Mouse (Mus musculus) limb, embryonic 12.5 days (tissue): ENCODE data around the gene Nr4a3. TPM values are rescaled to one million over a fixed set of nuclear protein-coding genes. Genes with fewer than 3 reads are reported as not detected.

Source experiments
- ATAC-seq: fragments of 200-750 bp; cut with Nextera tagmentation; 2 replicates; pipeline ENCODE4 v1.8.0; 2017; ENCODE audit warnings: low read depth, moderate TSS enrichment; ENCODE audit not compliant: insufficient number of reproducible peaks, insufficient read depth, low FRiP score, low TSS enrichment
- H3K27ac ChIP-seq: fragments of 300-500 bp; sonication (generic); 2 replicates; pipeline ENCODE4 v1.5.1; 2016; ENCODE audit warnings: mild to moderate bottlenecking, moderate library complexity
- H3K27me3 ChIP-seq: fragments of 300-500 bp; sonication (generic); 2 replicates; pipeline ENCODE4 v1.6.1; 2016; ENCODE audit warnings: mild to moderate bottlenecking, moderate library complexity
- H3K36me3 ChIP-seq: fragments of 300-500 bp; sonication (generic); 2 replicates; pipeline ENCODE4 v1.6.1; 2016; ENCODE audit warnings: mild to moderate bottlenecking, moderate library complexity
- H3K4me1 ChIP-seq: fragments of 300-500 bp; sonication (generic); replicated peaks from 2 replicates; pipeline ENCODE4 v1.6.1; 2016
- H3K4me2 ChIP-seq: fragments of 300-500 bp; sonication (generic); 2 replicates; pipeline ENCODE4 v1.6.1; 2016; ENCODE audit warnings: mild to moderate bottlenecking, moderate library complexity
- H3K4me3 ChIP-seq: fragments of 300-500 bp; sonication (generic); replicated peaks from 2 replicates; pipeline ENCODE4 v1.5.1; 2016; ENCODE audit warnings: mild to moderate bottlenecking
- H3K9ac ChIP-seq: fragments of 300-500 bp; sonication (generic); replicated peaks from 2 replicates; pipeline ENCODE4 v1.6.1; 2016; ENCODE audit warnings: mild to moderate bottlenecking, moderate library complexity
- H3K9me3 ChIP-seq: fragments of 300-500 bp; sonication (generic); 2 replicates; pipeline ENCODE4 v1.6.1; 2016; ENCODE audit warnings: mild to moderate bottlenecking, moderate library complexity
- WGBS: fragments of 180-500 bp; shearing (Covaris S2); methylation state at CpG from one replicate; pipeline ENCODE4 v1.1.7; 2016; 5-methylcytosine and 5-hydroxymethylcytosine counted together
- polyA plus RNA-seq: library from polyadenylated mRNA; unstranded; fragments of >200 nt; fragmentation: Nextera tagmentation; extraction: Ambion mirVana; gene quantifications from 2 replicates; pipeline ENCODE4 v1.2.1, GENCODE M21; 2016

The Nr4a3 gene
- polyA plus RNA-seq, 1 experiment from 2014 or later = 0.11 TPM

DNA sequence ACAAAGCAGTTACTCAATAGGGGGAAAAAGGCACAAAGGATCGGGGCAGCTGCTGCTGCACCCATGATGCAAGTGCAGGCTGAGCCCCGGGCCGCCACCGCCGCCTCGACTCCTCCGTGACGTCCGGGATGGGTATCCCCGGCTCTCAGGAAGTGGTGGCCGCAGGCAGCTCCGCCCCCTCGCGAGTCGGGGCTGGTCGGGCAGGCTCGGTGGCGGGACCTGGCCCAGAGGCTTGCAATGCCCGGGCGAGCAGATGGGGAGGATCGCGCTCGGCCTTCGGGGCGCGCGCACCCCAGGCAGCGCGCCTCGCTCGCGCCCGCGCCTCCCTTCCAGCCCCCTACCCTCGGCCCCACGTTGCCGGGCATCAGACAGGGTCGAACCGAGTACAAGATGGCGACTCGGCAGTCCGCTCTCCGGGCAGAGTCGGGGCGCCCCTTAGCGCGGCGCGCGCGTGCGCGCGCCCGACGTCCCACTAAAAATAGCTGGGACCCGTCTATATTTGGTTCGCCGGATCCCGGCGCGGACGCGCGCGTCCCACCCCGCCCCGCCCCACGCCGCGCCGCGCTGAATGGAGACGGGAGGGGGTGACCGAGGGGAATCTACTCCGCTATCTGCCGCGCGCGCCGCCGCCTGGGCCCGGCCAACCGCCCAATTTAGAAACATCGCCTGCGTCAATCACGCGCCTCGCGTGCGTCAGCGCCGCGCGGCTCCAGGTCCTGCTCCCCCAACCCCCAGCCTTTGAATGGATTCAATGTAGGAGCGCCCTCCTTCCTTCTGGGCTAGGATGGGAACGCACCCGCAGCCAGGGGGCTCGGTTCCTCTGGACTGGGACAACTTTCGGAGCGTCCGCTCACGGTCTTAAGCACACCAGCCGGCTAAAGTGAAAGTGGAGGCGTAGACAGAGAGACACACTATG, 1.9 kb upstream of the Nr4a3 start:
- peak overlapping the region; percentile 94 for H3K27ac ChIP-seq
- H3K27me3 ChIP-seq = peaks cover 29% of the 10 kb centered on the region
- peak overlapping the region; percentile 66 for H3K4me3 ChIP-seq
- H3K36me3 ChIP-seq = no peaks in the 10 kb centered on the region
- peak; percentile 87 for ATAC-seq
- H3K9me3 ChIP-seq = no peaks in the 10 kb centered on the region
- peak overlapping the region; percentile 79 for H3K9ac ChIP-seq
- under 1% methylated on average over 103 of the region's 105 CpGs for WGBS
- H3K4me1 ChIP-seq = peaks cover 41% of the 10 kb centered on the region
- peak overlapping the region; percentile 99 for H3K4me2 ChIP-seq

DNA sequence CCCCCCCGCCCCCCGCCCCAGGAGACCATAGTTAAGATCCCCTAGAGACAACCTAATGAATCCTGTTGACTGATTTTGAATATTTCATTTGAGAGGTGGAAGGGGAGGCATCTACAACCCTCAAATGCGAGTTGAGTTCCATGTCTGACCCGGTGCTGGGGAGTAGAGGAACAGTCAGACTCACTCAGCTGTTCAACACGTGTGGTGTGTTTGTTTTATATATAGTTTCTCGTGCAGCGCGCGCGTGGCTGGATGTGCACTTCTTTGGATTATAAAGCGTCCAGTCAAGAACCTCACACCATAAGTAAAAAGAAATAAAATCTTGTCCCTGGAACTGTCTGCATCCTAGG, 837 bp upstream of the Nr4a3 start:
- ATAC-seq = no peak
- Histone ChIP-seq H3K4me2 (peak overlapping the region; percentile 99), H3K27ac (peak overlapping the region; percentile 62; the same call in 1 of the 2 replicates), H3K9me3 (no peaks in the 10 kb centered on the region), H3K27me3 (peaks cover 40% of the 10 kb centered on the region), H3K4me3 (peak overlapping the region; percentile 66), H3K36me3 (no peaks in the 10 kb centered on the region), H3K9ac (peak overlapping the region; percentile 68; the same call in 1 of the 2 replicates), H3K4me1 (peaks cover 46% of the 10 kb centered on the region)
- WGBS = 0% methylated on average over 11 of the region's 11 CpGs

DNA sequence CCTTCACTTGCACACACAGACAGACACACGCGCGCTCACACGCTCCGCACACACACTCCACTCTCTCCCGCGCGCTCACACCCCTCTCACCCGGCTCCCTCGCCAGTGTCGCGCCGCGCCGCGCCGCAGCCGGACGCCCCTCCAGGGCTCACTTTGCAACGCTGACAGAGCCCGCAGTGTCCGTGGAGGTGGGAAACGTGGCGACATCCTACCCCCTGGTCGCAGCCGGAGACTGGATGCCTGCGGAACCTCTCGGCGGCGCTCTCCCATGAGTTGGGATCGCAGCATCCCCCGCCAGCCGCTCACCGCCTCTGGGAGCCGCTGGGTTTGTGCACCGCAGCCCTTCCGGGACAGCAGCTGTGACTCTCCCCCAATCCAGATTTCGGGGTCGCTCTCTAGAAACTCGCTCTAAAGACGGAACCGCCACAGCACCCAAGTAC, 348 bp downstream of the Nr4a3 start:
- Histone ChIP-seq H3K9me3 (no peaks in the 10 kb centered on the region), H3K4me2 (peak overlapping the region; percentile 99), H3K36me3 (no peaks in the 10 kb centered on the region), H3K27ac (0 out of 2 replicates have a peak overlapping the region, but pooled peaks have one; percentile 62), H3K27me3 (peaks cover 52% of the 10 kb centered on the region), H3K9ac (peak overlapping the region; percentile 68), H3K4me3 (peak overlapping the region; percentile 66), H3K4me1 (peaks cover 46% of the 10 kb centered on the region)
- no peak for ATAC-seq
- under 1% methylated on average over 42 of the region's 42 CpGs for WGBS

DNA sequence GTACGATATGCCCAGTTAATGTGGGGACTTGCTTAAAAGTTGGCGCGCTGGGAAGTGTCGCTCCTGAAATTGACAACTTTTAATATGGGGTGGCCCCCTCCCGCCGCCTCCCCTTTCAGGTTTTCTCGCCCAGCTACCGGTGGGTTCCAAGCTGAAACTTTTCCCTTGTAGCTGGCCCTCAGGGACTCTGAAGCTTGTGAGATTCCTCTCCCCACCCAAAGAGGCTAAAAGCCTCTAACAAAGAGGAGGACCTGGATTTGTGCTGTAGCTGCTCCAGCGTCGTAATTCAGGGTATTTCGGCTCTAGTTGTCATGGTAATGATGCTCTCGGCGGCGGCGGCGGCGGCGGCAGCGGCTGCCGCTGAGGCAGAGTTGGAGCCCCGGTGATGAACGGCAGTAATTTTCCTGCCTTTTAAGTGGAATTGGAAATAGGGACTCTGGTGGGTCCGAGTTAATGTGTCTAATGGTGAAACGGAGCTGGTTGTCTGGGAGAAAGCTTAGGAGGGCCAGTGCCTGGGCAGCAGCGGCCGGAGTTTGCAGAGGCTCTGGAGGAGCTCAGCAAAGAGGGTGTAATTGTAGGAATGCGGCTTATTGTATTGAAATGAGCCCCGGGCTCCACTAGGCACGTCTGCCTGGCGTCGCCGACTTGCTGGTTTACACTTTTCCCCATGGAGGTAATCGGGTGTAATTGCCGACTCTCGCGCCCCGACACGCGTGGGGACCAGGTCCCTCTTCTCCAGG, 938 bp downstream of the Nr4a3 start:
- ATAC-seq = no peak
- peaks cover 46% of the 10 kb centered on the region for H3K4me1 ChIP-seq
- peak overlapping the region; percentile 99 for H3K4me2 ChIP-seq
- no peaks in the 10 kb centered on the region for H3K36me3 ChIP-seq
- WGBS = under 1% methylated on average over 39 of the region's 39 CpGs
- peaks cover 58% of the 10 kb centered on the region for H3K27me3 ChIP-seq
- H3K27ac ChIP-seq = no peak overlapping the region
- H3K9ac ChIP-seq = peak overlapping the region; percentile 68
- peak overlapping the region; percentile 66 for H3K4me3 ChIP-seq
- H3K9me3 ChIP-seq = no peaks in the 10 kb centered on the region

DNA sequence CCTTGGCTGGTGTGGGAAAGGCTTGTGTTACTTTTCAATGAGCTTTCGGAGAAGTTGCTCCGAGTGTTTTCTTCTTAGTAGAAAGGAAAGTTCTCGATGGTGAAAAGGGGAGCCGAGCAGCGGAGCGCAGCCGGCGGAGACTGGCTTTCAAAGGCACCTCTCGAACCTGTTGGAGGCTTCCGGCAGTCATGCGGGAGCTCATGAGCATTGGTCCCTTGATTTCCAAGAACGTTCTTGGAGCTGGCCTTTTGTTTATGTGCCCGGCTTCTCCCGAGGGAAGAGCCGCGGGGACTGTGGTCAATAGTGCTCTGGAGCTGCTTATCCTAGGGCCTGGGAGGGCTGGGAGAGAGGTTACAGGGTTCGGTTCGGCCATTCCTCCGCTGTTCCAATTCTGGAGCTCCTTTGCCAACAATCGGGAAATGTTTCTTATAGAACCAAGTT, 1.5 kb downstream of the Nr4a3 start:
- H3K4me1 ChIP-seq = peaks cover 48% of the 10 kb centered on the region
- peak overlapping the region; percentile 99 for H3K4me2 ChIP-seq
- peak overlapping the region; percentile 66 for H3K4me3 ChIP-seq
- peak overlapping the region; percentile 32; the same call in 1 of the 2 replicates for H3K9ac ChIP-seq
- WGBS = under 1% methylated on average over 20 of the region's 20 CpGs
- H3K9me3 ChIP-seq = no peaks in the 10 kb centered on the region
- no peak overlapping the region for H3K27ac ChIP-seq
- H3K36me3 ChIP-seq = no peaks in the 10 kb centered on the region
- H3K27me3 ChIP-seq = peaks cover 64% of the 10 kb centered on the region
- no peak for ATAC-seq

DNA sequence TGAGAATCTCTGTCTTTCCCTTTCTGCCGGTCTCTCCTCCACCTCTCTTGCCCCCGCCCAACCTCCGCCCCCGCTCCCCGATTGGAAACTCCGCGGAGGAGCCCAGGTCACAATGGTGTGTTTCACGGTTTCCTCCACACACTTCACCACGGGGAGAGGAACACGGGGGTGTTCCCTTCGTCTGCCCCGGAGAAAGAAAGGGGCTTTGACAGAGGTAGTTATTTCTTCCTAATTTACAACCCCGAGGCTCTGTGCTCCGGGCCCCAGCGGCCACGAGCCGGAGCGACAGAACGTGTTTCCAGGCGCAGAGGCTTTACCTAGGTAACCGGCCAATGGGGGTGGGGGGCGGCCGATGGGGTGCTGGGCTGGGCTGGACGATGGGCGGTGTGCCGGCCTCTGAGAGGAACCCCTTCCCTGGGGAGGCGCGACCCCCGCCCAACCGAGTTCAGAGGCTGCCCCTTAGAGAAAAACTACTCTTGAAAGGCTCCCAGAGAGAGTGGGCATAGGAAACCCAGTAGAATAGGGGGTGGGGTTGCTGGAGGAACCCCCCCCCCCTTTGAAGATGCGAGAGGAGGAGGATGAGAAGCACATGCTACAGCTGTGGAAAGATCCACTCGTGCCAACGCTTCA, 2.3 kb downstream of the Nr4a3 start:
- no peak overlapping the region for H3K27ac ChIP-seq
- 0 out of 2 replicates have a peak overlapping the region, but pooled peaks have one; percentile 27 for H3K9ac ChIP-seq

DNA sequence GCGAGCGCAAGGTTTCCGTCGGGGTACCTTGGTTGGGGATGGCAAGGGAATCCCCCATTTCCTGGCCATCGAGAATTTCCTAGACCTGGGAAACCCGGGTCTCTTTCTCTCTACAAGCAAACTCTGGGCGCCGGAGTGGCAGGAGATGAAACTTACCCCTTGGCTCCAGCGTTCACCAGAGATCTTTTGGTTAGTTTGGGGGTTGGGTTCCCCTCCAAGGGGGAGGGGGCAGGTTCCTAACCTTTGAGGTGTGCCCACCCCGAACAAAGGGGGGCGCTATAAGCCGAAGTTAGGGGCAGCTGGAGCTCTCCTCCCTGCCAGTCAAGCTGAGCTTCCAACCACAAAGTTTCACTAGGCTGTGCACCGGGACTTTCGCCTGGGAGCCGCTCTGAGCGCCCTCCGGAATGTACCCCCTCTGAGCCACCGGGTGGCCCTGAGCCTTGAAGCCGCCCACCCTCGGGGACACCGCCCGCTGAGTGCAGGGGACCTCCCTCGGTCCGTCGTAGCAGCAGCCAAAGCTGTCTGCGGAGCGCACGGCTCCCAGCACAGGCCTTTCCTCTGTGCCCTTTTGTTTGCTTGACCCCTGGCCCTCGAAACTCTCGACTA, 2.9 kb downstream of the Nr4a3 start:
- H3K4me1 ChIP-seq = peaks cover 50% of the 10 kb centered on the region
- ATAC-seq = no peak
- no peaks in the 10 kb centered on the region for H3K9me3 ChIP-seq
- H3K4me2 ChIP-seq = peak overlapping the region; percentile 99
- H3K4me3 ChIP-seq = peak overlapping the region; percentile 66
- no peaks in the 10 kb centered on the region for H3K36me3 ChIP-seq
- peaks cover 77% of the 10 kb centered on the region for H3K27me3 ChIP-seq
- 1% methylated on average over 30 of the region's 30 CpGs for WGBS
- no peak overlapping the region for H3K27ac ChIP-seq
- H3K9ac ChIP-seq = 0 out of 2 replicates have a peak overlapping the region, but pooled peaks have one; percentile 27

More for the DNA sequence above, 2.3 kb downstream of the Nr4a3 start:
- H3K36me3 ChIP-seq = no peaks in the 10 kb centered on the region
- ATAC-seq = no peak
- peak overlapping the region; percentile 66 for H3K4me3 ChIP-seq
- peaks cover 50% of the 10 kb centered on the region for H3K4me1 ChIP-seq
- no peaks in the 10 kb centered on the region for H3K9me3 ChIP-seq
- peaks cover 71% of the 10 kb centered on the region for H3K27me3 ChIP-seq
- peak overlapping the region; percentile 99 for H3K4me2 ChIP-seq
- WGBS = under 1% methylated on average over 32 of the region's 33 CpGs

DNA sequence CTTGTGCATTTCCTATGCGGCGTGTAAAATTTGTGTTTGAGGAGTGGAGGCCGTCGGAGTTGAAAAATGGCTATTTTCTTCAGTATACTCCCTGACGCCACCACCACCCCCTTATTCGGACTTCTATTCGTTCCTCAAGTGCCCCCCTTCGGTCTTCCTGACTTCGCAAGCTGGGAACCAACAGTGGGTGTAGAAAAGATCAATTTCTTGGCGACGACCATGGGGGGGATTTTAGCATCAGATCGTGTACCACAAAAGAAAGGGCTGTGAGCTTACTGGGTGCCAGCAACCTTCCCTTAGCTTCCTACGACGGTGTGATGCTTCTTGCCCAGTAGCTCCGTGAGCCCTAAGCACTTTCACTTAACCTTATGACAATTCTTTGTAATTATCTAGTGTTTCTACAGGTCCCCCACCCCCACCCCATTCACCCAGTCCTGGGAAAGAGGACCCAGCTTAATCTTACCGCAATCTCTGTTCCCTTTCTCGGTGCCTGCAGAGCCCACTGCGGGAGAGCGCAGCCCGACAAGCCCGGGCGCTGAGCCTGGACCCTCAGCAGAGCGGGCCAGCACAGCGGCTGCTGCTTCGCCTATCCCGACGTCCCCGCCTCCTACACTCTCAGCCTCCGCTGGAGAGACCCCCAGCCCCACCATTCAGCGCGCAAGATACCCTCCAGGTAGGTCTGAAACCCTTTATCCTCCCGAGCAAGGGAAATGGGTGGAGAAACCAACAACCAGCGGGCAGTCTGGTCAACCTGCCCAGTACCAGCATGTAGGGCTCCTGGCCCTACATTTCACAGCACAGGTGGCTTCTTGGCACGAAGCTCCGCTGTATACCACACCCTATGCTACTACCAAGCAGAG, 3.7 kb downstream of the Nr4a3 start:
- Histone ChIP-seq H3K4me3 (peak overlapping the region; percentile 66), H3K9ac (no peak overlapping the region), H3K27me3 (peaks cover 86% of the 10 kb centered on the region), H3K4me1 (peaks cover 50% of the 10 kb centered on the region), H3K27ac (no peak overlapping the region), H3K36me3 (no peaks in the 10 kb centered on the region), H3K4me2 (peak overlapping the region; percentile 99), H3K9me3 (no peaks in the 10 kb centered on the region)
- under 1% methylated on average over 35 of the region's 35 CpGs for WGBS
- ATAC-seq = no peak

DNA sequence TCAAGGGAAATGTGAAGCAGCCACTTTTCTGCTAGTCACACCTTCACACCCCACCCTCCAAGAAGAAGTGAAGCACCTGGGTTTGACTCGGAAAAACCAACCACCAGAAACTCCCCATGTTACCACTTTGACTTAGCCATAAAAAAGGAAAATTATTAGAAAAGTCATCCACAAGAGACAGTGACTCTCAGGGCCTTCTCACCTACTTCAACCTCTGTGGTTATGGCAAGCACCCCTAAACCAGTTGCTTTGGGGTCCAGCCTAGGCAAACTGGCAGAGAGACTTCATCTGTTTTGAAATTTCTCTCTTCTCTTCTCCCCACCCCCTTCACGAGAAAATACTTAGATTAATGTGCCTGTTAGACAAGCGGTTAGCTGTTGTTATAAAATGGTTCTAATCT, 5.1 kb downstream of the Nr4a3 start:
- Histone ChIP-seq H3K4me1 (peaks cover 42% of the 10 kb centered on the region), H3K27me3 (peaks cover 96% of the 10 kb centered on the region), H3K36me3 (no peaks in the 10 kb centered on the region), H3K9ac (no peak overlapping the region), H3K27ac (no peak overlapping the region), H3K9me3 (no peaks in the 10 kb centered on the region), H3K4me3 (no peak overlapping the region), H3K4me2 (no peak overlapping the region)
- ATAC-seq = no peak
- WGBS = 41% methylated on average over 3 of the region's 3 CpGs

DNA sequence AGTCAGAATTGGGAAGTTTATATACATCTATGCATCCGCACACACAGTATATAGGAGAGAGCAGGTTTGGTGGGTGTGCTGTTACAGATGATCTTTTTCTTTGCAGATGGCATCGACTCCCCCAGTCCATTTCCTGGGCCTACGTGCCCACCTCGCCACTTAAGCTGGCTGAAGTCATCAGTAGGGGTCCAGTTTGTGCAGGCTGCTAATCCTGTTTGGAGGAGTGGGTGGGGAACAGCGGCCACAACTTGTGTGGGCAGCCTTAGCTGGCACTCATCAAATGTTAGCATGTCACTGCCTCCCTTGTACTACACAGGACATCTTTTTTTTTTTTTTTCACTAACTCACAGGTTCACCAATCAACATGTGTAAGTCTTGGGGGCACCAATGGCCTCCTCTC, 5.5 kb downstream of the Nr4a3 start:
- Histone ChIP-seq H3K4me2 (no peak overlapping the region), H3K9ac (no peak overlapping the region), H3K4me1 (peaks cover 42% of the 10 kb centered on the region), H3K27ac (no peak overlapping the region), H3K4me3 (no peak overlapping the region), H3K27me3 (peaks cover 92% of the 10 kb centered on the region), H3K9me3 (no peaks in the 10 kb centered on the region), H3K36me3 (no peaks in the 10 kb centered on the region)
- 31% methylated on average over 5 of the region's 5 CpGs for WGBS
- ATAC-seq = no peak
